Mouse (Mus musculus): ENCODE measurements at regions not wholly inside any gene's neighbourhood (a gene's known extent, or its start where the extent isn't known, plus 50 kb on each side); places are given as distances from the start of the nearest gene placed in this dataset.

GRCm38 (mm10) chr8:49255954-49256353 is 412.2 kb upstream of the Tenm3 start:
- no peak for DNase-seq
- intact Hi-C loops (cut with DNase I): no loop called here

- intact Hi-C loops (cut with DNase I): no loop called here
- no peak for DNase-seq
These were observed 410.6 kb upstream of the Tenm3 start for GRCm38 (mm10) chr8:49254311-49254828.

DNA sequence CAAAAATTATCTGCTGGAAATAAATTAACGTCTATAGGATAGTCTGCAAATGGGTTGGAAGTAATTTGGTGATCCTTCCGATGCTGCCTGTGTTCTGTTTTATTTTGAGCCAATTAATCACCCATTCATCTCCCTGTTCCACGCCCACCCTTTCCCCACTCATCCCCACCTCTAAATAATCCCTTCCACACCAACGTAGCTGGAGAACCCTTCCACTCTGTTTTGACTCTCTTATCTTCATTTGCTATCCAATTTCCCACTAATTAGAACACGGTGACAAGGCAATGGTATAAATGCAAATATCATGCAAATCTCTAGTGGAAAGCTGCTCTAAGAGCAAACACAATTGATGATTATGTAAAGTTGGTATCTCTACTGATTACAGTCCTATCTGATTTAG is 399.3 kb upstream of the Tenm3 start:
- DNase-seq: no peak
- intact Hi-C loops (cut with DNase I): no loop called here

DNA sequence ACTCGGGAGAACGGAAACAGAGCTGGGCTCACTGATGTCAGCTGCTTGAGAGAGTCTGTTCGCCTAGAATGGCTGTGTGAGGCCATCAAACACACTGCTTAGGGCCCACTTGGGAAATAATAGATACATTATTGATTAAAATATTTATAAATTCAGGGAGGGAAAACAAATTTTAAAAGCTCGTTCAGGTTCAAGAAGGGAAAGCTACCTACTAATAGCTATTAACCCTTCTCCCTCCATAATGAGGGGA is 393.0 kb upstream of the Tenm3 start:
- DNase-seq: no peak
- intact Hi-C loops (cut with DNase I): no loop called here

DNA sequence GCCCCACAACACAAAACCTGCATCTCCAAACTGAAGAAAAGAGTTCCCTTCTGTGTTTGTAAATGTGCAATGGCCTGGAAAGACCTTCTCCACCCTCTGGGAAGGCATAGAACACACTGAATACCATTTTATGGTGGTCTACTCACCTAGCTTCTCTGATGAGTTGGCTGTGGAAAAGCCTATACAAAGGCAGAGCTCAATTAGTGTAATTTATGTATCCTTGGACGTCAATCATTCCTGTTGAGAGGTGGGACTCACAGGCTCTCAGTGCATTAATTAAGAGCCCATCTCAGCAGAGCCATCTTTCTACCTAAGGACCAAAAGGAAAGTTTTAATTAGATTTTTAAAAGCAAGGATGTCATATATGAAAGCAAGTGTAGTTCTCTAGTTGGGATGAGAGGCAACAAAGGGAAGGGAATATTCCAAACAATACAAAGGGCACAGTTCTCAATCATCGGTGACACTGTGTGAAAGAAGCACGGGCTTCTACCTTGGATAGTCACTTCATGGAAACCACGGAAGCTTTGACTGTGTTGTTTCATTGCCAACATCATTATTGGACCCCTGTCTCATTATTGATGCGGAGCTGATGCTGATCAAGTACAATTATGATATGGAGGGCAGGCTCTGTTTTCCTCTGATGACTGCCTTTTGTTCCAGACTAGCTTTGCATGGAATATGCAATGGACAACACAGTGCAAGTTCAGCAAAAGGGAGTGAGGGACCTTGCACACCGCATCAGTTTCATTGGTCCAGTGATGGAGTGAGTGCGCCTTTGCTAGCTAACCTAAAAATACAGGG is 392.5 kb upstream of the Tenm3 start:
- DNase-seq: no peak
- intact Hi-C loops (cut with DNase I): no loop called here

DNA sequence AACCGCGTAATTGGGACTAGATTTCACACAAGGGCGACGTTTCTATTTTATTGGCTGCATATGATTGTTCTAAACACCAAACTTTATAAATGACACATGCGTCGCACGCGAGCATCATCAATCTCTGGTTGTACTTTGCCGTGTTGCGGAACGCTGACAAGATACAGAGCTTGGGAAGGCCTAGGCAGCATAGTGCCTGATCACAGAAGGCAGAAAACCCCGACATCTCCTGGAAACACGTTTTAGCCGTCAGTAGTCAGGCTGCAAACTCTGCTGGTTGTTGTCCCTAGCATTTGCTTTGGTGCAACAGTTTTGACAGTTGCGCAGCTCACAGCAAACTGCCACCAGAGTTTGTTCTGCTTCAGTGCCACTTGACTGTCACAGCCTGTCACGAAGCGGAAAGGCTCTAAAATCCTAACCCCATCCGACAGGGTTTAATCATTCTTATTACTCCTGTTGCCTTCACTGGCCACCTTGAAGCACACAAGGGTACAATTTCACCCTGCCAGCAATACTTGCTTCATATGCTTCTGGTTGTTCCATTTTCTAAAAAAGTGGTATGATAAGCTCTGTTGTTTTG is 380.2 kb upstream of the Tenm3 start:
- no peak for DNase-seq
- intact Hi-C loops (cut with DNase I): no loop called here

- intact Hi-C loops (cut with DNase I): no loop called here
- no peak for DNase-seq
These were observed 351.5 kb upstream of the Tenm3 start for GRCm38 (mm10) chr8:49195333-49195640.

GRCm38 (mm10) chr8:49194592-49195332 is 351.0 kb upstream of the Tenm3 start:
- intact Hi-C loops (cut with DNase I): no loop called here
- no peak for DNase-seq

DNA sequence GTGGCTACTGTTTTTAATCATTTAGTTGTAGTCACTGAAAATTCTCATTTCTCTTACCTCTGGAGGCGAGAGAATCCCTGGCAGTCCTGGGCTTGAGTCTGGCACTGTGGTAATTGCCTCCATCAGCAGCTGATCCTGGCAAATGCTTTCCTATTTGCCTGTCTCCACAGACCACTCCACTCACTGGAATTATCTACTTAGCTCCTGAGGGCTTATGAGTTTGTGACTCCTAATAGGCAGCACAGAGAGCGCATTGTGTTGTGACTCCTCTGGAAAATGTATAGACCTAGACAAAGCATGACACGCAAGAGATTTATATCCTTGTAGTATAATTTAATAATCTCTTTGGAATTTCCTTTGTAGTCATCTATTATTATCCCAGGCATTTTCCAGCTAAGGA is 343.1 kb upstream of the Tenm3 start:
- intact Hi-C loops (cut with DNase I): no loop called here
- no peak for DNase-seq

DNA sequence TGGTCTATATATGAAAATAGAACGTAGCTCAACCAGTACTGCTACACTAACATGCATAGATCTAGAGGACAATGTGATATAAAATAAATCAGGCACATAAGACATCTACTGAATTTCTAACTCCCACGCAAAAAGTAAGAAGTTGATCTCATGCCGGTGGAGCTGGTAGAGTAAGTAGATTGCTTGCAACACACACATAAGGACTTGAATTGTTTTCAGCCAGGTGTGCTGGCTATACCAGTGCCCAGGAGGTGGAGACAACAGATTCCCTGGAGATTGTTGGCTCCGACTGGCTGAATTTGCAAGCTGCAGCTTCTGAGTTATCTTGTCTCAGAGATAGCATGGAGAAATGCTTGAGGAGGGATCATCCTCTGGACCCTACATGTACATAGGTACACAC is 331.6 kb upstream of the Tenm3 start:
- DNase-seq: no peak
- intact Hi-C loops (cut with DNase I): no loop called here

GRCm38 (mm10) chr8:49174956-49175355 is 331.2 kb upstream of the Tenm3 start:
- intact Hi-C loops (cut with DNase I): no loop called here
- no peak for DNase-seq

- no peak for DNase-seq
These were observed 315.6 kb upstream of the Tenm3 start for GRCm38 (mm10) chr8:49159318-49159717.

DNA sequence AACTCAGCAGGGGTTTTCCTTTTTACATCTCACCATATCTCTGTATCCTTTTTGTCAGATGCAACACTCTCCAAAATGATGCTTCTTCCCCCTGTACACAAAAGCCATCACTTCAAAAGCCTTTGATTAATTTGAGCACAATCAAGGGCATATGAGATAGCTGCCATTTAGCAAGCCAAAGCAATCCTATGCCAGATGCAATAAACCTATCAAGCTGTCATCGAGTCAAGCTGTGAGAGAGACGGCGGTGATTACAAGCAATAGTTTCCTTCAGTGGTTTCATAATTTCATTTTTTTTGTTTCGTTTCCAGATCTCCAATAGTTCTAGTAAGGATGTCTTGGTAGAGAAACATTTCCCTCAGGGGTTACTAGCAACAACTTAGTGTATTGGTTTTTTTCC is 314.4 kb upstream of the Tenm3 start:
- intact Hi-C loops (cut with DNase I): no loop called here
- no peak for DNase-seq

More at GRCm38 (mm10) chr8:49159318-49159717, 315.6 kb upstream of the Tenm3 start:
- intact Hi-C loops (cut with DNase I): no loop called here

DNA sequence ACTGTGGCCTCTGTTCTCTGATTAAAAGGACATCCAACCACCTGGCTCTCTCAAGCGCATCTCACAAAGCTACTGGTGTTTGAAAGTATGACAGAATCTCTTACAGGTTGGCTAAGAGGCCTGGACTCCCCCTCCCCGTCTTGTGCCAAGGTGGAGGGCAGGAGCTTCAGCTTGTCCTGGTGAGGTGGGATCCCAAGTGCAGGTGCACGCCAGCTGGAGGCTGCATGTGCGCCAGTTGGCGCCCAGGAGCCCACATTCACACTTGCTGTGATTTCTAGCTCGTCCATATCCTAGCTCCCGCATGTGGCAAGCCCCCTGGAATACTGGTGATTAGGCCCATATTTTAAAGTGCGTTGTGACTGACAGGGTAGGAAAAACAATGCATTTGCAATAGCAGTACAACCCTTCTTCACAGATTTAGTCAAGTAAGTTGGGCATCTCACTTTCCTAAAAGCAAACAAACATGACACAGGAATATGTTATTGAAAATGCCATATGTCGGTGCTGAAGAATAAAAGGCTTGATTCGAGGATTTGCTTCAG is 292.8 kb upstream of the Tenm3 start:
- peak; percentile 12 for DNase-seq
- intact Hi-C loops (cut with DNase I): no loop called here

DNA sequence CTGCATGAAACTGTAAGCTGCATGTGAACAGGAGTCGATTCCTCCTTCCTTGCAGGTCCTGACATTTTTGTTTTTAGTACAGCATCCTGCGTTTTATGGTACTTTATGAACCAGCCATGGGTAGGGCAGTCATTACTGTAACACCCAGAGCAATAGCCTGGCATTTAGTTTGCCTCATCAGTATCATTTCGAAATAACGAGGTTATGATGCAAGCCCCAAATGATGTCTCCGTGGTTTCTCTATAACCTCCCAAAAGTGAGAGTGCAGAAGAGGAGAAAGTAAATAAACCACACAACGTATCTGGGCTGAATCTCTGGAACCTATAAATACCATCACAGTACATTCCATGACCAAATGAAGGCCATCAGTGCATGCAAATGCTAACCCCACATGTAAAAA is 265.3 kb upstream of the Tenm3 start:
- intact Hi-C loops (cut with DNase I): no loop called here
- DNase-seq: no peak

- DNase-seq: no peak
- intact Hi-C loops (cut with DNase I): no loop called here
These were observed 264.9 kb upstream of the Tenm3 start for GRCm38 (mm10) chr8:49108665-49109064.

DNA sequence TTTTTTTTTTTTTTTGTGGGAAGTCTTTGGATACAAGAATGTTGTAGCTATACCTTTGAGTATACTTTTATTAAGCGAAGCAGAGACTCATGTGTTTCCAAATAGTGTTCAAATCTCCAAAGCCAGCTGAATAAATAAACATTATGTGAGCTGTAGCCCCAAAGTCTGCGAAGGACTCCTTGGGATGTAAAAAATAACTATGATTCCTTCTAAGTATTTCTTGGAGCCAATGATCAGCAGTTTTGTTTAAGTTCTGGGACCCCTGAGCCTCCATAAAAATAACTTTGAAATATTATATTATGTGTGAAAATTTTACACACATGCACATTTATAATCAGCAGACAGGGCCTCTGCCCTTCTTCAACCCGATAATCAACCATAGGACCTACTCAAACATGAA is 262.8 kb upstream of the Tenm3 start:
- intact Hi-C loops (cut with DNase I): no loop called here
- no peak for DNase-seq

DNA sequence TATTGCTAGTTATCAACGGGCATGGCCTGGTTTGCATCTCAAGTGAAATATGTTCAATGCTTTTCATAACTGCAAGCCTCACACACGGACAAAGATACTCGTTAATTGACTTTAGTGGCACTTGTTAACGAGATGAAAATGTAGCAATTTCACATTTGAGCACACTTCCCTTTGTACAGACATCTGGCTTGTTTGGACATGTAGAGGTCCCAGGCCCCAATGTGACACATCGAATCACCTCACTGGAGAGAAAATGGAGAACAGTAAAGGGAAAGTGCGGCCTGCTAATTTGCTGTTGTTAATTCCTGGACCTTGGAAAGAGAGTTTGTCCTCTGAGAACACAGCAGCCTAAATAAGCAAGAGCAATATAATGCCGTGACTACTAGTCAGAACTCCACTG is 257.4 kb upstream of the Tenm3 start:
- intact Hi-C loops (cut with DNase I): no loop called here
- DNase-seq: no peak

DNA sequence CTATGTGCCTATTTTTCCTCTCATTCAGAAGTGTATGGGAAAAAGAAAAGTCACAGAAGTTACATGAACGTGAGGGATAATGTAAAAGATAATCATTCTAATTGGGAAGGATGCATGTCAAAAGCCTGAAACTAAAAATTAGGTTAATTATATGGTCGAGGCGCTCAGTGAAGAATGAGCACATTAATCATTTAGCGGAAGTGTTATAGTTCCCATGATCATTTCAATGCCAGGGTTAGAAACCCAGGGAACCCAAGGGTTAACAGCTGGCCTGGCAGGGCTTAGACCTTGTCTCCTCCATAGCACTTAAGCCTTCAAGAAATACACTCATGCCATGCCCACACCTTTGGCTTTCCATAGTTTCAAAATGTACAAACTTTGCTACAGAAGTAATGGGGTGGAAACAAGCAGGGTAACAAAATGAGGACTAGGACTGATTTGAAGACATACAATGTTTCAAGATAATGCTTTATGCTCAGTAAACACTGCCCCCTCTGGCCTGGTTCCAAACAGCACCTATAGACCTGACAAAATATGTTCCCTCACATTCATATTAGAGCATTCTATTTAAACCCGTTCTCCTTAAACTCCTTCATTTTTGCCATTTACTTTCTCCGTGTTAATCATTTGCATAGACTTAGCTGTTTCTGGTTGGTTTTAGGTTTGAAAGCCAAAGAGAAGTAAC is 240.6 kb upstream of the Tenm3 start:
- intact Hi-C loops (cut with DNase I): no loop called here
- DNase-seq: no peak

DNA sequence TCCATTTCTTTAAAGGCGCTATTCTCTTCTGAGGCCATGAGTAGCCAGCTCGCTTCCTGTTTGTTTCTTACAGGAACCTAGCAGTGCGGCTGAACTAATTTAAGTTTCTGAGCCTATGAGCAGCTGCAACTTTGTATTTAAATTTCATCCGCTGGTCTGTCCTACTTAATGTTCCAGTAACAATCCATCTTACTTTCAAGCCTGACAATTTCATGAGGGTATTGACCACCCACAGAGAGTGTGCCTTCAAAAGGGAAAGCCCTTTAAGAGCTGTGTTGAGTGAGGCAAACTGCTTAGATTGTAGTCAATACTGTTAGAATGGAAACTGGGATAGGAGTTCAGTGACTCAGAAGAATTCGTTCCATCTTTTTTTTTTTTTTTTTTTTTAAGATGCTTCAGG is 225.7 kb upstream of the Tenm3 start:
- intact Hi-C loops (cut with DNase I): no loop called here
- DNase-seq: no peak

DNA sequence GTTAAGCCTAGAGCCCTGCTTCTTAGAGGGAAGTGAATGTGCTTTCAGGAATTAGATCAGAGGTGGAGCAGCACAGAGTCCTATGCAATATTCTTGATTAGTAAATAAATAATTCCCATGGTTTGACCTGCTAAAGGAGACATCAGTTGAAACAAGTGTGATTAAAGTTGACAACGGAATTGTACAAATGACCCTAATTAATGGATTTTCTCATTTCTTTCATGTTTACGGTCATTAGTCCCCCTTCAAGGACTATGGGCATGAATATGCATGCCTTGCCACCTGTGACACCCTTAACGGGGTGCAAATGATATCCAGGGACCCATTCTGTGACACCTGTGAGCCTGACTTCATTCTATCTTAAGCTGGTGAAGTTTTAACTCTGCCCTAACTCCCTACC is 219.5 kb upstream of the Tenm3 start:
- intact Hi-C loops (cut with DNase I): no loop called here
- no peak for DNase-seq
